Mouse (Mus musculus) naive thymus-derived CD4-positive, alpha-beta T cell, adult 2 months (primary cell): ENCODE results near the gene Dnajb4.

Source experiments
- DNase-seq: peaks from one replicate; pipeline ENCODE4 v3.0.0-alpha.2; 2011; ENCODE audit warnings: low read depth

The Dnajb4 gene

GRCm38 (mm10) chr3:152208096-152208885 is 1.8 kb downstream of the Dnajb4 start:
- DNase-seq: no peak

GRCm38 (mm10) chr3:152207156-152207555 is 2.9 kb downstream of the Dnajb4 start:
- no peak for DNase-seq

- DNase-seq: peak; percentile 47
Measured at GRCm38 (mm10) chr3:152204577-152204976, 5.5 kb downstream of the Dnajb4 start.

GRCm38 (mm10) chr3:152203996-152204395 is 6.1 kb downstream of the Dnajb4 start:
- DNase-seq: no peak

GRCm38 (mm10) chr3:152203411-152203810 is 6.7 kb downstream of the Dnajb4 start:
- no peak for DNase-seq

- DNase-seq: no peak
Measured at GRCm38 (mm10) chr3:152202942-152203341, 7.2 kb downstream of the Dnajb4 start.

GRCm38 (mm10) chr3:152201651-152202050 is 8.5 kb downstream of the Dnajb4 start:
- DNase-seq: no peak

GRCm38 (mm10) chr3:152201181-152201580 is 8.9 kb downstream of the Dnajb4 start:
- no peak for DNase-seq

- no peak for DNase-seq
Measured at GRCm38 (mm10) chr3:152199125-152199524, 11.0 kb downstream of the Dnajb4 start.

GRCm38 (mm10) chr3:152197246-152197645 is 12.9 kb downstream of the Dnajb4 start:
- peak; percentile 32 for DNase-seq

GRCm38 (mm10) chr3:152193635-152194097 is 16.4 kb downstream of the Dnajb4 start:
- peak; percentile 91 for DNase-seq

- DNase-seq: no peak
Measured at GRCm38 (mm10) chr3:152193177-152193576, 16.9 kb downstream of the Dnajb4 start.

GRCm38 (mm10) chr3:152192238-152192931 is 17.7 kb downstream of the Dnajb4 start:
- peak; percentile 71 for DNase-seq

GRCm38 (mm10) chr3:152191791-152192237 is 18.3 kb downstream of the Dnajb4 start:
- peak; percentile 57 for DNase-seq

- no peak for DNase-seq
Measured at GRCm38 (mm10) chr3:152190679-152191477, 19.2 kb downstream of the Dnajb4 start.

GRCm38 (mm10) chr3:152189306-152189705 is 20.8 kb downstream of the Dnajb4 start:
- DNase-seq: no peak

- DNase-seq: no peak
Measured at GRCm38 (mm10) chr3:152186106-152186505, 24.0 kb downstream of the Dnajb4 start.

GRCm38 (mm10) chr3:152183522-152183921 is 26.6 kb downstream of the Dnajb4 start:
- DNase-seq: no peak

GRCm38 (mm10) chr3:152180624-152181023 is 29.5 kb downstream of the Dnajb4 start:
- no peak for DNase-seq

- DNase-seq: no peak
Measured at GRCm38 (mm10) chr3:152179285-152179684, 30.8 kb downstream of the Dnajb4 start.

- DNase-seq: no peak
Measured at GRCm38 (mm10) chr3:152178816-152179215, 31.3 kb downstream of the Dnajb4 start.

GRCm38 (mm10) chr3:152172322-152172935 is 37.7 kb downstream of the Dnajb4 start:
- no peak for DNase-seq
